Mouse (Mus musculus) CH12.LX (cell line): ENCODE measurements around the gene Prr15l. TPM values are rescaled to one million over a fixed set of nuclear protein-coding genes. Genes with fewer than 3 reads are reported as not detected.

Experiments
- DNase-seq: peaks from one replicate; pipeline ENCODE4 v3.0.0-alpha.2; 2013; ENCODE audit errors: extremely low read depth
- H3K27ac ChIP-seq: 2 replicates; pipeline ENCODE4 v1.5.1; 2012; ENCODE audit warnings: low read depth, mild to moderate bottlenecking, control low read depth, moderate library complexity; ENCODE audit not compliant: insufficient read depth
- H3K27me3 ChIP-seq: replicated peaks from 2 replicates; pipeline ENCODE3; 2012; ENCODE audit warnings: inconsistent platforms
- H3K36me3 ChIP-seq, 2 experiments: replicated peaks in 1 of 2; 2 replicates each; pipeline versions ENCODE3 to v1.6.1; 2012; ENCODE audit warnings: inconsistent platforms in 1 of 2, low read length in 1 of 2, mild to moderate bottlenecking in 1 of 2, mixed read lengths in 1 of 2, moderate library complexity in 1 of 2; ENCODE audit not compliant: control insufficient read depth in 1 of 2, insufficient read depth in 1 of 2
- H3K4me1 ChIP-seq, 2 experiments: 2 replicates each; pipeline ENCODE4 v1.6.1; 2012; ENCODE audit warnings: inconsistent platforms in 1 of 2, moderate library complexity in 1 of 2; ENCODE audit not compliant: insufficient read depth in 2 of 2, control insufficient read depth in 1 of 2
- H3K4me2 ChIP-seq: 2 replicates; pipeline ENCODE4 v1.6.1; 2012; ENCODE audit warnings: low read depth, mild to moderate bottlenecking, control low read depth; ENCODE audit not compliant: poor library complexity, insufficient read depth, severe bottlenecking
- H3K4me3 ChIP-seq, 3 experiments: fragments of 150-350 bp in 1 of 3; sonication (generic) in 1 of 3; replicated peaks in 1 of 3; 2 replicates each; pipeline versions ENCODE3 to v1.5.1; 2011 to 2012; ENCODE audit warnings: low read depth in 2 of 3, low read length in 2 of 3, mild to moderate bottlenecking in 2 of 3, moderate library complexity in 2 of 3, control low read depth in 1 of 3, improper control_type of control experiment in 1 of 3, inconsistent platforms in 1 of 3, mixed read lengths in 1 of 3; ENCODE audit not compliant: poor library complexity in 1 of 3
- H3K79me2 ChIP-seq: replicated peaks from 2 replicates; pipeline ENCODE4 v1.6.1; 2012; ENCODE audit warnings: mild to moderate bottlenecking, moderate library complexity; ENCODE audit not compliant: control insufficient read depth, poor library complexity, insufficient read depth, severe bottlenecking; ENCODE audit errors: extremely low read depth
- H3K9ac ChIP-seq: 2 replicates; pipeline ENCODE4 v1.6.1; 2012; ENCODE audit warnings: low read depth, mild to moderate bottlenecking, control low read depth, moderate library complexity; ENCODE audit not compliant: insufficient read depth
- H3K9me3 ChIP-seq: replicated peaks from 2 replicates; pipeline ENCODE3; 2012; ENCODE audit warnings: low read length, inconsistent platforms, mixed read lengths
- E2F4 ChIP-seq: IDR thresholded peaks from 2 replicates; pipeline ENCODE4 v1.6.1; 2011; ENCODE audit warnings: low read depth, low read length, improper control_type of control experiment; ENCODE audit not compliant: insufficient replicate concordance
- EP300 ChIP-seq: IDR thresholded peaks from 2 replicates; pipeline ENCODE4 v1.6.1; 2011; ENCODE audit warnings: low read length, improper control_type of control experiment
- GABPA ChIP-seq: IDR thresholded peaks from 2 replicates; pipeline ENCODE4 v1.6.1; 2012; ENCODE audit warnings: low read depth, low read length, improper control_type of control experiment, inconsistent platforms; ENCODE audit not compliant: insufficient replicate concordance
- JUN ChIP-seq: IDR thresholded peaks from 2 replicates; pipeline ENCODE4 v1.6.1; 2011; ENCODE audit warnings: low read depth, mild to moderate bottlenecking, low read length, improper control_type of control experiment, moderate library complexity; ENCODE audit not compliant: insufficient read depth
- JUND ChIP-seq: conservative IDR thresholded peaks from 2 replicates; pipeline ENCODE4 v1.6.1; 2011; ENCODE audit warnings: low read depth, low read length, improper control_type of control experiment
- MEF2A ChIP-seq: IDR thresholded peaks from 2 replicates; pipeline ENCODE4 v1.6.1; 2014; ENCODE audit warnings: low read depth, mild to moderate bottlenecking, inconsistent platforms, low read length, improper control_type of control experiment, borderline replicate concordance
- RAD21 ChIP-seq: IDR thresholded peaks from 2 replicates; pipeline ENCODE4 v1.6.1; 2011; ENCODE audit warnings: low read depth, mild to moderate bottlenecking, low read length, improper control_type of control experiment, moderate library complexity
- RCOR1 ChIP-seq: conservative IDR thresholded peaks from 2 replicates; pipeline ENCODE4 v1.6.1; 2012; ENCODE audit warnings: low read depth, mild to moderate bottlenecking, inconsistent platforms, low read length, improper control_type of control experiment
- TBP ChIP-seq: conservative IDR thresholded peaks from 2 replicates; pipeline ENCODE4 v1.6.1; 2011; ENCODE audit warnings: low read depth, low read length, improper control_type of control experiment
- TCF12 ChIP-seq: IDR thresholded peaks from 2 replicates; pipeline ENCODE4 v1.6.1; 2014; ENCODE audit warnings: low read depth, mild to moderate bottlenecking, inconsistent platforms, low read length, improper control_type of control experiment
- UBTF ChIP-seq: IDR thresholded peaks from 2 replicates; pipeline ENCODE4 v1.6.1; 2012; ENCODE audit warnings: low read depth, mild to moderate bottlenecking, inconsistent platforms, low read length, improper control_type of control experiment, moderate library complexity
- USF1 ChIP-seq: IDR thresholded peaks from 2 replicates; pipeline ENCODE4 v1.6.1; 2014; ENCODE audit warnings: low read depth, mild to moderate bottlenecking, inconsistent platforms, low read length, improper control_type of control experiment
- ZMIZ1 ChIP-seq: IDR thresholded peaks from 2 replicates; pipeline ENCODE4 v1.6.1; 2012; ENCODE audit warnings: low read depth, mild to moderate bottlenecking, inconsistent platforms, low read length, improper control_type of control experiment
- ZNF384 ChIP-seq: IDR thresholded peaks from 2 replicates; pipeline ENCODE4 v1.6.1; 2012; ENCODE audit warnings: low read depth, low read length, improper control_type of control experiment, inconsistent platforms
- dilution Hi-C: fragments of 300-500 bp; cut with MboI; formaldehyde crosslinking; loops from 2 replicates; pipeline ENCODE4 v1.14.3; 2020; ENCODE audit warnings: low sequenced_read_pairs; ENCODE audit not compliant: extremely low pct_unique_long_range_greater_than_20kb, extremely low pct_ligation_motif_present
- in situ Hi-C: fragments of 300-500 bp; cut with MboI; formaldehyde crosslinking; loops from 3 replicates; pipeline ENCODE4 v1.14.3; 2019; ENCODE audit warnings: low sequenced_read_pairs, low pct_ligation_motif_present, low pct_unique_long_range_greater_than_20kb, mixed read lengths
- polyA plus RNA-seq: library from polyadenylated mRNA; unstranded; fragments of >175 nt; gene quantifications from 2 replicates; pipeline ENCODE4 v1.2.1, GENCODE M21; 2012; ENCODE audit warnings: low read depth; ENCODE audit not compliant: insufficient read length
- total RNA-seq, 2 experiments: library from RNA; depleted of rRNA; stranded (reverse); fragments of 300-350 nt in 1 of 2; fragments of >200 nt in 1 of 2; gene quantifications; 2 replicates each; pipeline ENCODE4 v1.2.3; 2012 to 2014

Gene Prr15l
- total and polyA plus RNA-seq, 3 experiments: 0.08 to 0.31 TPM; not detected in 1

- in situ Hi-C loops: loop anchor here (5.0 kb wide), 1 partner anchor 105 kb away; no protein-coding TSS in a partner anchor
- no peak for DNase-seq
- Histone ChIP-seq H3K9ac (peak overlapping the region; percentile 63), H3K4me2 (peak overlapping the region; percentile 30), H3K36me3 (peaks cover 9 to 26% of the 10 kb centered on the region in 2 experiments), H3K9me3 (no peaks in the 10 kb centered on the region), H3K79me2 (0 out of 2 replicates have a peak, but pooled peaks cover 8% of the 10 kb centered on the region), H3K4me1 (peaks cover 3 to 24% of the 10 kb centered on the region in 2 experiments), H3K27me3 (peaks cover 6% of the 10 kb centered on the region), H3K27ac (no peak overlapping the region), H3K4me3 (peak overlapping the region; percentile 44 to 75 (median 49))
- TF ChIP-seq ZMIZ1 (no peak), ZNF384 (peak; percentile 86)
- dilution Hi-C loops: no loop called here
Measured at GRCm38 (mm10) chr11:96916885-96917396, 11.0 kb upstream of the Prr15l start.

DNA sequence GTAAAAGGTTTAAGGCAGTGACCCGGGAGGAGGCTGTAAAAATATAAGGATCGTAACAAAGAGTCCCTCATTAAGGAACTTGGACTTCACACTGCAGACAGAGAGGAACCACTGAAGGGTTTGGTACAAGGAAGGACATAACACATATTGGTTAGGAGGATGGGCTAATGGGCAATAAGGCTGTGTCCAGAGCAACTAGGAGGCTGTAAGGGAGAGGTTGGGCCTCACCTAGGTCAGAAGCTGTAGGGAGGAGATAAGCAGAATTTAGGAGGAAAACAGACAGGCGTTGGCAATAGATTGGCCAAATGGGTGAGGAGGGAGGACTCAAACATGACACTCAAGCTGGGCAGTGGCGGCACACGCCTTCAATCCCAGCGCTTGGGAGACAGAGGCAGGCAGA is 10.5 kb upstream of the Prr15l start:
- Histone ChIP-seq H3K9me3 (no peaks in the 10 kb centered on the region), H3K36me3 (peaks cover 6 to 21% of the 10 kb centered on the region in 2 experiments), H3K27me3 (peaks cover 6% of the 10 kb centered on the region), H3K4me3 (no peak overlapping the region), H3K9ac (no peak overlapping the region), H3K4me2 (no peak overlapping the region), H3K79me2 (0 out of 2 replicates have a peak, but pooled peaks cover 8% of the 10 kb centered on the region), H3K27ac (no peak overlapping the region), H3K4me1 (peaks cover 3 to 24% of the 10 kb centered on the region in 2 experiments)
- DNase-seq: no peak
- in situ Hi-C loops: loop anchor here (5.0 kb wide), 1 partner anchor 105 kb away; no protein-coding TSS in a partner anchor
- dilution Hi-C loops: no loop called here
- TF ChIP-seq MEF2A: no peak
- no peak for TF ChIP-seq UBTF
- TF ChIP-seq EP300: no peak

DNA sequence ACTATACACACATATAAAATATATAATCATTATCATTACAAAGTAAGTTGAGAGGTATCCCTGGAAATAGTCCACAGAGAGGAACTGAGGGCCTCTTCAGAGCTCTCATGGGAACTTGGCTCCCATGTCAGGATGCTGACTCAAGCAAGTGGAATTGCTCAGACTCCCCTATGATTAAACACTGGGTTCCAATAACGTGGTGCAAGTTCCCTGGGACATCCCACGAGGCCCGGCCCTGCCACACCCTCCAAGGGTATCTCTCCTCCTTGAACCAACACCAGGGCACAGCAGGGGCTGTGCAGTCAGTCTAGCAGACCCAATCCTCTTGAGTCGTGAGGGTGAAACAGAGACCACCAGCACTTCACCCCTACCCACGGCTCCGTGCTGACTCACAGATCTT is 8.9 kb upstream of the Prr15l start:
- H3K27me3 ChIP-seq: peaks cover 12% of the 10 kb centered on the region
- peaks cover 0 to 6% of the 10 kb centered on the region in 2 experiments for H3K36me3 ChIP-seq
- TF ChIP-seq RCOR1 (no peak), RAD21 (no peak), TCF12 (no peak), JUN (no peak), JUND (no peak), UBTF (no peak), TBP (no peak), ZNF384 (no peak), E2F4 (no peak), USF1 (no peak), GABPA (no peak)
- H3K79me2 ChIP-seq: 0 out of 2 replicates have a peak, but pooled peaks cover 8% of the 10 kb centered on the region
- peaks cover 3 to 14% of the 10 kb centered on the region in 2 experiments for H3K4me1 ChIP-seq
- no peak overlapping the region for H3K4me3 ChIP-seq
- no peak for DNase-seq
- H3K9ac ChIP-seq: no peak overlapping the region
- H3K4me2 ChIP-seq: no peak overlapping the region
- dilution Hi-C loops: no loop called here
- no peaks in the 10 kb centered on the region for H3K9me3 ChIP-seq
- in situ Hi-C loops: loop anchor here (5.0 kb wide), 1 partner anchor 103 kb away; no protein-coding TSS in a partner anchor
- no peak overlapping the region for H3K27ac ChIP-seq
